Mouse (Mus musculus): ENCODE measurements around the gene 4933417A18Rik.
"Not testable (repeated sequence)": the region's sequence is repeated elsewhere in the genome, so short reads cannot be mapped to it uniquely, and the experiment has no call there.

4933417A18Rik gene

DNA sequence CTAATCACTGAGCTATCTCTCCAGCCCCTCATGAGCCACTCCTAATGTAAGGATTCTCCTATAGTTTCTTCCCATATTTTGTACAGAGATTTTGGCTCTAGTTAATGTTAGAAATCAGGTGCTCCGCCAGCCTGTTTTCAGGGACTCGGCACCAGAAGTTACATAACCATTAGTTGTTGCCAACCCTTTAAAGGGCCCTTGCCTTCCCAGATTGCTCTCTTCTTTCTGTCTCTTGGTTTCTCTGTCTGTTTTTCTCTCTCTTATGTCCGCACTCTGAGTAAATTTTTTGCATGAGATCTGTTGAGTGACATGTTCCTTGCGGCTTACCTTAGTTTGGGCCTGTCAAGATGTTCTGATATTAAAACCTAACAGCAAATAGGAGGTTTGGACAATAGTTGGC lies 51.9 kb downstream of the 4933417A18Rik start:
- DNase-seq = no peak

DNA sequence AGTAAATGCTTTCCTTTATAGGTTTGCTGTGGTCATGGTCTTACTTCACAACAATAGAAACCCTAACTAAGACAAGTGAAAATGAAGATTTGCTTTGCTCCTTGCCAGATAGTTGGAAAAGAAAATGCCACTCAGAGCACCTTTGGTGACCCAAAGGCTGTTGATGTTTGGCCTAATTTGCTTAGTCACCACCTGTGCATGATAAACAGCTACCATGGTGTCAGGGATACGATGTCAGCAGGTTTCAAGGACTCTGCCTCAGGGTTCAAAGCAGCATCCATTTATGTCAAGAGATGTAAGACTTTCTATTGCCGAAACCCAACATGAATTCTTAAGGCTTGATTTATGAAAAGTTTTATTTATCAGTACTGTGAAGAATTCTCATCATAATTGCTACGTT lies 53.2 kb downstream of the 4933417A18Rik start:
- no peak for DNase-seq

DNA sequence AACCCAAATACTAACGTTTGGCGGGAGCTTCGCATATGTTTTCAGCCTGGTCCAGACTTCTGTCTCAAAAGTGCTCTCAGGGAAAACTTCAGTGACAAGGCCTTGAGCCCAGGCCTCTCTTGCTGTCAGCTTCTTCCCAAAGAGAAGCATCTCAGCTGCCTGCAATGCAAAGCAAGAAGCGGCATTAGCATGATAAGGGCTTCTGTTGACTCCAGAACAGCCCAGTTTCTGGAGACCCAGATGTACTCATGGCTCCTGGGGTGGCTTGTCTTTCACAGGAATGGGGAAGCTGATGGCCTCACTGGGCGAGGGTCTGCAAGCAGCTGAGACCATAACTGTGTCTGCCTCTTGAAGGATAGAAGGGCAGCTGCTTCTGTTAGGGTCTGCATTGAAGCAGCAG lies 54.4 kb downstream of the 4933417A18Rik start:
- DNase-seq = not testable (repeated sequence)

DNA sequence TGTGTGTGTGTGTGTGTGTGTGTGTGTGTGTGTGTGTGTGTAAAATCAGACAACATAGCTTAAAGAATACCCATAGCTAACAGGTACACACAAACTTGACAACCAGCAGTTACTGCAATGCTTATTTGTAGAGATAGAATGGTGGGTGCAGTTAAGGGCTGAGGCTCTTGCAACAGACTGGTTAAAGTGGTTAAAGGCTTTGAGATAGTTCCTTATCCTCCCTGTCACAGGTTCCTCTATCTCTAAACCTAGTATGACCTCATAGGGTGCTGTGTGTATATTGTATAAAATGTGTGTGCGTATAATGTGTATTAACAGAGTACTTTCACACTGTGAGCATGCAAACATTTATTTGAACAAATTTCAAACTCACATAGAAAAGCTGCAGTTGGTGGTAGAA lies 59.3 kb downstream of the 4933417A18Rik start:
- DNase-seq = not testable (repeated sequence)

DNA sequence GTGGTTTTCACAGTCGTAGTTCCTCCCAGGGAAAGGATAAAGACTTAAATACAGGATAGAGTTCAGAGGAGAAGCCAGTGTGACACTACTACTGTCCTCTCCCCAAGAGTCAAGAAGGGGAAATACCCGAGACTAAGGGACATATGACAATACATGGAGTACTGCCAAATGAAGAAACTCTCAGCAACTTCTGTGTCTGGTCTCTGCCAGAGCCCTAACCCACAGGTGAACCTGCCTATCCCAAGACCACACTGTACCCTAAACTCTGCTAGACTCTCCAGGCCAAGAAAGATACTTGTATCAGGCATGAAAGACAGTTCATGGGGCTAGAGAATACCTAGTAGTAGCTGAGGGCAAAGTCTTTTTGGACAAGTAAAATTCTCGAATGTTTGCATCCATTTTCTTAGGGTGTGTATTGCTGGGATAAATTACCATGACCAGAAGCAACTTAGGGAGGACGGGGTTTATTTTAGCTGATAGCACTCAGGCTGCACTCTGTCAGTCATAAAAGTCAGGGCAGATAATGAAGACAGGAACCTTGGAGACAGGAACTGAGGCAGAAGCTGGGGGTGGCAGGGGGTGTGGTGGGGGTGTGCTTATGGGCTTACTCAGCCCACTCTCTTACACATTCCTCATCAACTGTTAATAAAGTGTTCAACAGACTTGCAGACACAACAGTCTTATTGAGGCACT lies 67.5 kb downstream of the 4933417A18Rik start:
- no peak for DNase-seq

DNA sequence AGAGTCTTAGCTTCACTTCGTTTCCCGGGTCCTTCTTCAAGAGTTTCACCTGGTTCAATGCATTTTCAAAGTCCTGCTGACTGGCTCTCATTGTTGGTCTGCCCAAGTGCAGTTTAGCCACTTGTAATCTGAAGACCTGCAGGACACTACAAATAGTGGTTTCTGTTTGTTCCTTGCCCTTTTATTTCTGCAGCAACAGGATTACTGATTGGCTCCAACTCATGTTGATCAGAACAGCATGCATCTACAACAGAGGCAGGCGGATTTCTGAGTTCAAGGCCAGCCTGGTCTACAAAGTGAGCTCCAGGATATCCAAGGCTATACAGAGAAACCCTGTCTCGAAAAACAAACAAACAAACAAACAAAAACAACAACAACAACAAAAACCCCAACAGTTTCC lies 68.9 kb downstream of the 4933417A18Rik start:
- DNase-seq = no peak

DNA sequence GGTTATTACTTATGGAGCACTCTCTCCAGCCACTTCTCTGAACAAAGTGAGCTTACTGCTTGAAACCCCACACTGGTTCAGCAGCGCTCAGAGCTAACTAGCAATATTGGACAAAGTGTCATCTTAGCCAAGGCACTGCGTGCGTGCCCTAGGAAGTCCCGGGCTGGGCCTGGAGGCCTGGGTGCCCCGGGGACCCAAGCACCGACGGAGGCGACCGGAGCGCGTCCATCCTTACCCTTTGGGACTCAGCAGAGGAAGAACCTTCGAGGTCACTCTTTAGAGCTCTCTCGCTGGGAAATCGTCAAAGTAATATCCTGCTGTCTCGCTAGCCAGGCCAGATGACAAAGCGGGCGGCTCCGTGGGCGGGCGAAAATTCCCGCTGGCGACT lies 69.4 kb downstream of the 4933417A18Rik start:
- DNase-seq = no peak

DNA sequence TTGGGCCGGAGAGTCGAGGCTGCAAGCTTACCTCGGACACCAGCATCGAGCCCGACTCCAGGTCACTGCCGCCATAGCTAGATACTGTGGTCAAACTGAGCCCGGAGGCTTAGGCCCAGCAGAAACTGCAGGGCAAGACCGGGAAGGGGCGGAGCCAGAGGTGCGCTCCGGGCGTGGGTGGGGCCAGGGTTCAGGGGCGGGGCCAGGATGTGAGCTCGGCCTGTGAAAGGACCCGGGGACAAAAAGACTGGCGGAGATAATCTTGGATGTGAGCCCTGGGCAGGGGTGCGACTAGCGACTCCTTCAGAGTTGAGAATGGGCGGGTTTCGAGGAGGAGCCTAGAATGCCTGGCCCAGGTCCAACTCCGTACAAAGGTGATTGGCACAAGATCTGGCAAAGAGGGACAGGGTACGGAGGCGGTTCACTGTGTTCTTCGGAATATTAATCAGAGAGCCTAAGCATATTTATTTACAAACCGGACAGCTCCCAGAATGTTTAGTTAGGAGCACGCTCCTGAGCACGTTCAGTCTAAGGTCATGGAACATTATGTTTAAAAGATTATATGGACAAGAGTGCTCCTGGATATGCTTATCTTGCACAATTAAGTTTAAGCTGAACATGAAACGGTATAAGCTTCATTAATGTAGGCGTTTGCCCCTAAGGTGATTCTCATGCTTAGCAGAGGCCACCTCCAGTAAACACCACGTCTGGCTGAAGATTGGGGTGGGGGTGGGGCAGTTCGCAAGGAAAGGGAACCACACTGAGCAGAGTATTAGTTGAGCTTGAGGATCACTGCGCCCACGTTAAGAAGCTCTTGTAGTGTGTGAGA lies 70.0 kb downstream of the 4933417A18Rik start:
- peak; percentile 98 for DNase-seq

DNA sequence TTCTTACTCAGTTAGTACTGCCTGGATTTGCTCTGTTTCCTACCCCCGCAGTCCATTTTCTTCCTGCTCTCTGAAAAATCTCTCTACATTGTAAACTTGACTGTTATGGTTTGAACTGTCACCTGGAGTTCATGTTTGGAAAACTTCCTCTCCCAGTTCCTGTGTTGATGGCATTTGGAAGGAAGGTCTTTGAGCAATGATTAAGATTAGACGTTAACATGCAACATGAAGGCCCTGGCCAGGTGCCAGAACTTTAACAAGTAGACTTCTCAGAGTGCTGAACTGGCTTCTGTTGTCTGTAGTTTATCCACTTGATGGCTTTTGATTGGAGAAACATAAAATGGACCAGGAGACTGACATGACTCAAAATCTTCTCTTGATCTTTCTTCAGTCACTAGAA lies 71.7 kb downstream of the 4933417A18Rik start:
- peak; percentile 25 for DNase-seq

All from lung, postnatal 14 days (tissue).